Mouse (Mus musculus) midbrain, embryonic 15.5 days (tissue): ENCODE results near the gene 4933434E20Rik. TPM values are rescaled to one million over a fixed set of nuclear protein-coding genes. Genes with fewer than 3 reads are reported as not detected.

ENCODE experiments used
- ATAC-seq: fragments of 200-750 bp; cut with Nextera tagmentation; replicated peaks from 2 replicates; pipeline ENCODE4 v1.8.0; 2017; ENCODE audit warnings: moderate TSS enrichment
- H3K27ac ChIP-seq: fragments of 300-500 bp; sonication (generic); 2 replicates; pipeline ENCODE4 v1.5.1; 2015; ENCODE audit warnings: mild to moderate bottlenecking, inconsistent platforms
- H3K27me3 ChIP-seq: fragments of 300-500 bp; sonication (generic); replicated peaks from 2 replicates; pipeline ENCODE4 v1.6.1; 2015; ENCODE audit warnings: inconsistent platforms
- H3K36me3 ChIP-seq: fragments of 300-500 bp; sonication (generic); replicated peaks from 2 replicates; pipeline ENCODE4 v1.6.1; 2015; ENCODE audit warnings: inconsistent platforms
- H3K4me1 ChIP-seq: fragments of 300-500 bp; sonication (generic); 2 replicates; pipeline ENCODE4 v1.6.1; 2015; ENCODE audit warnings: inconsistent platforms
- H3K4me2 ChIP-seq: fragments of 300-500 bp; sonication (generic); 2 replicates; pipeline ENCODE4 v1.6.1; 2015; ENCODE audit warnings: inconsistent platforms, mild to moderate bottlenecking, moderate library complexity
- H3K4me3 ChIP-seq: fragments of 300-500 bp; sonication (generic); 2 replicates; pipeline ENCODE4 v1.5.1; 2015; ENCODE audit warnings: mild to moderate bottlenecking, inconsistent platforms
- H3K9ac ChIP-seq: fragments of 300-500 bp; sonication (generic); 2 replicates; pipeline ENCODE4 v1.6.1; 2015; ENCODE audit warnings: mild to moderate bottlenecking, inconsistent platforms
- H3K9me3 ChIP-seq: fragments of 300-500 bp; sonication (generic); 2 replicates; pipeline ENCODE4 v1.6.1; 2016; ENCODE audit warnings: inconsistent platforms
- WGBS: fragments of 180-500 bp; shearing (Covaris S2); methylation state at CpG from one replicate; pipeline ENCODE4 v1.1.7; 2015; ENCODE audit warnings: mixed read lengths; 5-methylcytosine and 5-hydroxymethylcytosine counted together
- polyA plus RNA-seq: library from polyadenylated mRNA; unstranded; fragments of >200 nt; fragmentation: Nextera tagmentation; extraction: Ambion mirVana; gene quantifications from 2 replicates; pipeline ENCODE4 v1.2.1, GENCODE M21; 2015

4933434E20Rik gene
- 205 and 210 TPM in 2 replicates for polyA plus RNA-seq

DNA sequence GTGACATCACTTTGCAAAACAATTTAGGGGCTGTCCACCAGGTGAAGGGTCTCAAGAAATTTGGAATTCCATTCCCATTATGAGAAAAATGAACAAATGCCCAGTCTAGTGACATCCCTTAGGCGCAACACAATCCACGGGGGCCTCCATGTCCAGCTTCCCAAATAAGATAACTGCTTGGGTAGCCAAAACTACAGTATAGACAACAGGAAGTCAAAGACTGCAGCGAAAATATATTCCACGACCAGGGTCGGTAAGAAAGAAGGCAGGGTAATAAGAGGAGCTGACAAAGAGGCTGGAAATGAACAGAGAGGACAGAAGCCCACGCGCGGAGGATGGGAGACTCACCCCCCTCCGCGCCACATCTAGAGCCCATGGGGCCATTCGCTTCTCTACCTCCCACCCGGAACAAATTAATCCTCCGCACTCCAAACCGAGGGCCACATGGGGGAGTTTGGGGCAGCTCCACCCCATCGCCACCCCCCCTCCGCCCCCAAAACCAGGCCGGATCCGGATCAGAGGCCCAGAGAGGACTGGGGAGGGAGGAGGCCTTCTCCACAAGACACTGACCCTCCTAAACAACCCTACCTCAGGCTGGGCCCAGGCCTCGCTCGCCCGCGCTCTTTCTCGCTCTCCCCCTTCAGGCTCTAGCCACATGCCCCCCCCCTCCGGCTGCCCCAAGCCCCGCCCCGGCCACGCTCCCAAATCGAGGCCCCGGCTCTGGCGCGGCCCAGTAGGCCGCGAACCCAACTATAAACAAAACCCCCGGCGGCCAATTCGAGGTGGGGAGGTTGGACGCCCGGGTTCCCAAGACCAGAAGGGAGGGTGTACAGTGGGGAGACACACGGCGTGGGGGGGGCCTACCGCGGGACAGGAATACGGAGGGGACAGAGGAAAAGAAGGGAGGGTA lies at the start of gene 4933434E20Rik:
Gene 4933434E20Rik (plus strand): TSS at position 196 of the 910 bp plus-strand sequence.
- no peaks in the 10 kb centered on the region for H3K9me3 ChIP-seq
- H3K4me2 ChIP-seq = peak within 1 kb of the TSS; percentile 77
- peaks cover 3% of the 10 kb centered on the region; the same call in 1 of the 2 replicates for H3K36me3 ChIP-seq
- peak within 1 kb of the TSS; percentile 95 for H3K4me3 ChIP-seq
- peak within 1 kb of the TSS; percentile 93 for H3K27ac ChIP-seq
- WGBS = under 1% methylated on average over 43 of the region's 43 CpGs
- peak within 1 kb of the TSS; percentile 97 for H3K9ac ChIP-seq
- no peaks in the 10 kb centered on the region for H3K27me3 ChIP-seq
- peaks cover 47% of the 10 kb centered on the region for H3K4me1 ChIP-seq
- peak; percentile 86 for ATAC-seq

DNA sequence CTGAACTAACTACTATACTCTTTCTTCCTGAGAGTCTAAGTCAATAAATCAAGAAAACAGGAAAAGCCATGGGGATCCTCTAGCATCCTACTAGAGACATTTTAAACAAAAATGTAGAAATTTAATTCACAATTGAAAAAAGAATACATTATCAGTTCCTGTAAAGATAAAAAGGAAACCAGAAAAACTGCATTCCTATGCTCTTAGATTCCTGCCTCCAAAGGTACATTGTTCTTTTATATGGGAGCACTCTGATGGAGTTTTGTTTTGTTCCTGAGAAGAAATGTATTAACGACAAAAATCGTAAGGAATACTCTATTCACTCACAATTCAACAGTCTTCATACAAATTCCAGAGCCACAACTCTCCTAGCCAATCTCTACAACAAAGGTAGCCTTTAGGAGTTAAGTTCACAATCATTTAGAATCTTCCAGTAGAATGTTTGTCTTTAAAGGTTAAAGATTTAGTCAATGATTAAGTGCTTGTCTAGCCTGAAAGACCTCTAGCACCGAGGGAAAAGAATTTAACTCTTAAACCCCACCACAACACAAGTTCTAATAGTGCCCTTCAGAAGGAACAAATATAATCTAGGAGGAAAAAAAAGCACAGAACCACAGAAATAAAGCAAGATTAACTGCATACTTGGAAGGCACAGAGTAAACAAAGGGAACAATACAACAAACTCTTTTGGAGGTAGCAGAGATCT lies 47.2 kb upstream of the 4933434E20Rik start:
- WGBS = 81% methylated on average over 3 of the region's 3 CpGs
- H3K4me1 ChIP-seq = peaks cover 5% of the 10 kb centered on the region
- no peak overlapping the region for H3K9ac ChIP-seq
- no peak overlapping the region for H3K4me3 ChIP-seq
- no peak overlapping the region for H3K4me2 ChIP-seq
- no peak overlapping the region for H3K27ac ChIP-seq
- no peak for ATAC-seq
- H3K27me3 ChIP-seq = no peaks in the 10 kb centered on the region
- H3K9me3 ChIP-seq = no peaks in the 10 kb centered on the region
- H3K36me3 ChIP-seq = peaks cover 57% of the 10 kb centered on the region

DNA sequence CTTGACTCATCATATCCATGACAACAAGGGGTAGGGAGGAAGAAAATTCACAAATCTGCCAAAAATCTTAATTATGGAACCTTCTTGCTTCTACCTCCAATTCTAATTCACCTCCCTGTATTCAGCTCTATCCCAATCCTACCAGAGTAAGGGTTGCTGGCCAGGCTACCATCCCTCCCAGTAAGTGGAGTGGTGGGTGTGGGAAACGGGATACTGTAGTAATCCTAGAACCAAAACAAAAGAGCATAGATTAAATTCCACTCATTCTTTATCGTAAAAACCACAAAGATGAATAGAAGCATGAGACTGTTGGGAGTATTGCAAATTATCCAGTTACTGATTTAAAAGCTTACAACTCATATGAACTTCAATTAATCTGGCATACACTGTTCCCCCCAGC lies 41.1 kb upstream of the 4933434E20Rik start:
- Histone ChIP-seq H3K27me3 (no peaks in the 10 kb centered on the region), H3K4me1 (no peaks in the 10 kb centered on the region), H3K9ac (no peak overlapping the region), H3K4me2 (no peak overlapping the region), H3K36me3 (peaks cover 88% of the 10 kb centered on the region), H3K9me3 (no peaks in the 10 kb centered on the region), H3K27ac (no peak overlapping the region), H3K4me3 (no peak overlapping the region)
- ATAC-seq = no peak
- 87% methylated on average over 2 of the region's 2 CpGs for WGBS

DNA sequence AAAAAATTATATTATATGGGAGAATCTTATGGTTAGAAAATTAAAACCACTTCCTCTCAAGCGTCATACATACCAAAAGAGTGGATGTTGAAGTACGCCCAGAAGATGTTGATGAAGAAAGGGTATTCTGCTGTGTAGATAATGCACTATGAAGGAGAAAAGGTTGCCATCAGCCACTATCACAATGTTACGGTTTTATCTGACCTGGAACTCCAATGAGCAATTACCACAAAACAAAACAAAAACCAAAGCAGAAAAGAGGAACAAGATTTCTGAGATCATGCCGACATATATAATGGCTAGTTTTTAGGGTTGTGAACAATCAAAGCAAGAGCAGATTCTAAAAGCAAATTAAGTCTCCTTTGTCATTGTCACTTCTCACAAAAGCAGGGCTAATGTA lies 34.8 kb upstream of the 4933434E20Rik start:
- no peaks in the 10 kb centered on the region for H3K4me1 ChIP-seq
- H3K9me3 ChIP-seq = no peaks in the 10 kb centered on the region
- H3K36me3 ChIP-seq = peaks cover 90% of the 10 kb centered on the region
- no peak overlapping the region for H3K4me3 ChIP-seq
- H3K27ac ChIP-seq = no peak overlapping the region
- no peak for ATAC-seq
- H3K4me2 ChIP-seq = no peak overlapping the region
- 92% methylated on average over 4 of the region's 4 CpGs for WGBS
- no peaks in the 10 kb centered on the region for H3K27me3 ChIP-seq
- no peak overlapping the region for H3K9ac ChIP-seq

DNA sequence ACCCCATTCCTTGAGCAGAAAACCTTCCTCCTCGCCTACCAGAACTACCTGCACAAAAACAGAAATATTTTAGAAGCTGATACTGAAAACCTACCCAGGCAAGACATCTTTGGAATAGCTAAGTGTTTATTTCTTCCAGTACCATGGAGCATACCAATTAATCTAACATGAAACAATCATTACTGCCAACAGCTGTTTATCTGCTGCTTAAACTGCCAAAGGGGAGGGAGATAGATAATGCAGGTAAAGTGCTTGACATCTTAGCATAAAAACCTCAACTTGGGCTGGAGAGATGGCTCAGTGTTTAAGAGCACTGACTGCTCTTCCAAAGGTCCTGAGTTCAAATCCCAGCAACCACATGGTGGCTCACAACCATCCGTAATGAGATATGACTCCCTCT lies 16.8 kb upstream of the 4933434E20Rik start:
- H3K9me3 ChIP-seq = no peaks in the 10 kb centered on the region
- H3K4me2 ChIP-seq = no peak overlapping the region
- WGBS = 94% methylated on average over 2 of the region's 2 CpGs
- H3K4me1 ChIP-seq = no peaks in the 10 kb centered on the region
- no peak for ATAC-seq
- peaks cover 48% of the 10 kb centered on the region for H3K36me3 ChIP-seq
- H3K27me3 ChIP-seq = no peaks in the 10 kb centered on the region
- H3K4me3 ChIP-seq = no peak overlapping the region
- H3K9ac ChIP-seq = no peak overlapping the region
- H3K27ac ChIP-seq = no peak overlapping the region

DNA sequence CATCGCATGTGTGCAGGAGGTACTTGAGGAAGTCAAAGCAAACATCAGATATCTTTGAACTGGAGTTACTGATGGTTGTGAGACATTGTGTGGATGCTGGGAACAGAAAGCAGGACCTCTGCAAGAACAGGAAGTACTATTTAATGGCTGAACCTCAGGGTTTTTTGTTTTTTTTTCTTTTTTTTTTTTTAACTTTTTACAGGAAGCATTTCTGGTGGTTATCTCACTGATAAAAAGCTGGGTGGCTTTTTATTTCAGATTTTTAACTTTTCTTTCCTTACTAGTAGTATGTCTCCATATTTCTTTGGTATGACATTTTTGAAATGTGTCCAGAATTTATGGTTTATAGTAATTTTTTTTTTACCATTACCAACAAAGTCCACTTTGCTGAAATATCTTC lies 15.2 kb upstream of the 4933434E20Rik start:
- peaks cover 47% of the 10 kb centered on the region for H3K36me3 ChIP-seq

DNA sequence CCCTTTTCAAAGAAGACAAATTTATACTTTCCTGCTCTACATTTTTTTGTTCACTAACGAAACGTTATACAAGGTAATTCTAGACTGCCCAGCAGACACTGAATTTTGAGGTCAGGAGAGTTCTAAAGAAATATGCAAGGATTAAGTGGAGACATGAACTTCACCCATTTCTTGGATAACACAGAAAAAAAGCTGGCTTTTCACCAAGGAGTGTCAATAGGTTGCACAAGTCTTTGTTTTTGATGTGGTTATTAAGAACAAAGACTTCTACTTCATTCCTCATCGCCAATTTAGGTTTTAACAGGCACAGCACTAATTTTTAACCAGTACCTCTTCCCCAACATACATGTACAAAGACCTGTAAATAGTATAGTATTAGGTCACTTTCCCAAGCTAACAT lies 1.7 kb upstream of the 4933434E20Rik start:
- Histone ChIP-seq H3K27me3 (no peaks in the 10 kb centered on the region), H3K4me2 (no peak overlapping the region)

More for the DNA sequence above, 15.2 kb upstream of the 4933434E20Rik start:
- Histone ChIP-seq H3K4me1 (no peaks in the 10 kb centered on the region), H3K9me3 (no peaks in the 10 kb centered on the region), H3K27me3 (no peaks in the 10 kb centered on the region), H3K4me2 (no peak overlapping the region), H3K4me3 (no peak overlapping the region), H3K27ac (no peak overlapping the region), H3K9ac (no peak overlapping the region)
- WGBS = 98% methylated on average over 1 of the region's 1 CpGs
- no peak for ATAC-seq

DNA sequence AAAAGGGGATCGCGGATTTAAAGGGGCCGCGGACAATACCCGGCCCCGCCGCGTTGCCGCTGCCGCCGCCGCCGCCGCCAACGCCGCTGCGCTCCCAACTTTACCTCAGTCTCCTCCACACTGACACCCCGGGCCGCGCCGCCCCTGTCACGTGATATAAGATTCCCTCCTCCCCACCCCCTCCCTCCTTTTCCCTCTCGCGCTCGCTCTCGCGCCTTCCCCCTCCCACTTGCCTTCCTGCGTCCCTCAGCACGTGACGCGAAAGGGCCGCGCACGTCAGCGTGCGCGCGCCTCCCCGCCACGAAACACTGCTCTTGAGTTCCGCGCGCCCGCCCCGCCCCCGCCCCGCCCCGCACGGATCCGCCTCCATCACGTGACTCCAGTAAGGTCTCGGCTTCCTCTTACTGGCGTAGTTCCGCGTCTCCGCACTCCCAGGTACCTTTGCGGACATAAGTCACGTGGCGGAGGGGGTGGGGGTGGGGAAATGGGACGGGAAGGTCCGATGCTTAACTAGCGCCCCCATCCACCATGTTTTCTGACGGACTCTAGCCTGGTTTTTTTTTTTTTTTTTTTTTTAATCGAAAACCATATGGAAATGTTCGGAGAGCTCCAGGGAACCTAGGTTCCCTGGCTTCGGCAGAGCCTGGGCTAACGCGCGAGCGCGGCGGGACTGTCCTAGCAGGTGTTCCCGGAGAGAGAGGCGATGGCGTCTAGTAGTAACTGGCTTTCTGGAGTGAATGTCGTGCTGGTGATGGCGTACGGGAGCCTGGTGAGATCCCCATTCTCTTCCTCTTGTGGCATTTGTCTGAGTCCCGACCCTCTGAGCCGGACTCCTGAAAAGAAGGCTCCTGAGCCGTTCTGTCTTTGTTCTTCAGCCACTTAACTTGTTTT lies 1.2 kb downstream of the 4933434E20Rik start, which contains the start of gene Ubap2l:
Gene Ubap2l (minus strand): TSS at position 278 of the 891 bp plus-strand sequence.
- Histone ChIP-seq H3K27me3 (no peaks in the 10 kb centered on the region), H3K4me2 (peak within 1 kb of the TSS; percentile 77), H3K36me3 (peaks cover 6% of the 10 kb centered on the region; the same call in 1 of the 2 replicates), H3K9me3 (no peaks in the 10 kb centered on the region), H3K4me3 (peak within 1 kb of the TSS; percentile 95), H3K9ac (peak within 1 kb of the TSS; percentile 97), H3K4me1 (peaks cover 47% of the 10 kb centered on the region), H3K27ac (peak within 1 kb of the TSS; percentile 94)
- ATAC-seq = peak; percentile 95
- under 1% methylated on average over 79 of the region's 81 CpGs for WGBS

More for the DNA sequence above, 1.7 kb upstream of the 4933434E20Rik start:
- Histone ChIP-seq H3K4me1 (peaks cover 33% of the 10 kb centered on the region), H3K27ac (no peak overlapping the region), H3K9ac (no peak overlapping the region), H3K9me3 (no peaks in the 10 kb centered on the region), H3K4me3 (no peak overlapping the region), H3K36me3 (peaks cover 4% of the 10 kb centered on the region; the same call in 1 of the 2 replicates)
- no peak for ATAC-seq
- 72% methylated on average over 3 of the region's 3 CpGs for WGBS

DNA sequence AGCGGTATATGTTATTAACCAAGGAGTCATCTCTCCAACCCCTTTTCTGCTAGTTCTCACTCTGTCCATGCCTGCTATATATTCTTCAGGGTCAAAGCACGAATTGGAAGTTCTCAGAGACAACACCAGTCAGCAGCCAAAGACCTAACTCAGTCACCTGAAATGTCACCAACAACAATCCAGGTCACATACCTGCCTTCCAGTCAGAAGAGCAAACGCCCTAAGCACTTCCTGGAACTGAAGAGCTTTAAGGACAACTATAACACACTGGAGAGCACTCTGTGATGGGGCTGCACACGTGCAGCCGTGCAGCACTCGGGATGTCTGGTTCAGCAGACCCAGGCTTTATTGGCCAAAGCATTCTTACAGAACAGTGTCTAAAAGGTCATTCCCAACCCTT lies 10.1 kb downstream of the 4933434E20Rik start:
- ATAC-seq = no peak
- no peak overlapping the region for H3K4me3 ChIP-seq
- H3K4me1 ChIP-seq = no peaks in the 10 kb centered on the region
- H3K27me3 ChIP-seq = no peaks in the 10 kb centered on the region
- H3K4me2 ChIP-seq = no peak overlapping the region
- H3K27ac ChIP-seq = no peak overlapping the region
- no peak overlapping the region for H3K9ac ChIP-seq
- 95% methylated on average over 6 of the region's 6 CpGs for WGBS
- H3K36me3 ChIP-seq = peaks cover 25% of the 10 kb centered on the region
- no peaks in the 10 kb centered on the region for H3K9me3 ChIP-seq

DNA sequence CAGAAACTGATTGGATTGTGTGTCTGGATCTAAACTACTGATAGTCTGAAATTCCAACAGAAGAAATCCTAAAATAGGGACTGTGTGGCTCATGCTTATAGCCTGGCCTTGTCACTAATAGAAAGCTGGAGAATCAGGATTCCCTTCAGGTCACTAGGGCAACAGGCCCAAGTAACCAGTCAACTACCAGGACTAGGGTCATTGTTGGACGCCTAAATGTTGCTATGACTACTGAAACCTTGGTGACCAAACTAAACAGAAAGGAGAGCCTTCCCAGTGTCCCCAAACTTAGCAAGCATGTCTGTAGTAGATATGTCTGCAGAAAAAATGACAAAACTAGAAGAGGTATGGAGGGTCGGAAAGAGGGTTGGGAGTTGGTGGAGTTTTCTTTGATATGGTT lies 11.1 kb downstream of the 4933434E20Rik start:
- Histone ChIP-seq H3K4me3 (no peak overlapping the region), H3K27ac (no peak overlapping the region), H3K4me1 (no peaks in the 10 kb centered on the region), H3K36me3 (peaks cover 21% of the 10 kb centered on the region), H3K9me3 (no peaks in the 10 kb centered on the region), H3K27me3 (no peaks in the 10 kb centered on the region), H3K4me2 (no peak overlapping the region), H3K9ac (no peak overlapping the region)
- 46% methylated on average over 2 of the region's 2 CpGs for WGBS
- ATAC-seq = no peak

DNA sequence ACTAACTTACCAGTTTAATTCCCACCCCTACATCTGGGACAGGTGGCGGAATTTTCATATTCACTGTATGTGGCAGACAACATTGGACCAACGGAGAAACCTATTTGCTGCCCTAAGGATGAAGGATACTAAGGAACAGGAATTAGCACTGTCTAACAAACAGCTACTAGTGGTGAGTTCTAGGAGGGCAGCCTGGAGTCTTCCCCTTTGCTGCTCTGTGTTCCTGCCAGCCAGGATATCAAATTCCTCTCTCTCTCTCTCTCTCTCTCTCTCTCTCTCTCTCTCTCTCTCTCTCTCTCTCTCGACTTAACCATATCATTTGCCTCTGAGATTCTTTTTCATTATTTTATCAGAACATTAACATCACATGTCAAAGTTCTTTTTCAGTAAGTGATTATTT lies 12.9 kb downstream of the 4933434E20Rik start:
- H3K27me3 ChIP-seq = no peaks in the 10 kb centered on the region
- H3K9me3 ChIP-seq = no peaks in the 10 kb centered on the region
- H3K9ac ChIP-seq = no peak overlapping the region
- peaks cover 15% of the 10 kb centered on the region for H3K36me3 ChIP-seq
- 85% methylated on average over 3 of the region's 3 CpGs for WGBS
- no peaks in the 10 kb centered on the region for H3K4me1 ChIP-seq
- ATAC-seq = no peak
- no peak overlapping the region for H3K27ac ChIP-seq
- no peak overlapping the region for H3K4me2 ChIP-seq
- H3K4me3 ChIP-seq = no peak overlapping the region
